Mouse (Mus musculus) ES-Bruce4 (cell line): ENCODE data around the gene Nwd2.

Experiments used
- CTCF ChIP-seq: IDR thresholded peaks from one replicate; pipeline ENCODE4 v1.8.1; 2011; ENCODE audit warnings: low read depth, low read length
- POLR2A ChIP-seq: IDR thresholded peaks from one replicate; pipeline ENCODE4 v1.8.1; 2011; ENCODE audit warnings: low read length; ENCODE audit not compliant: insufficient read depth

- no peak for TF ChIP-seq CTCF
- TF ChIP-seq POLR2A: no peak
Measured at GRCm38 (mm10) chr5:63837851-63838250, 188.9 kb downstream of the Nwd2 start.
